8 mouse cellular contexts compared by ENCODE assay signal in genomic region chr6:124829799-124830700, GRCm38 (mm10). TPM values are rescaled to one million over a fixed set of nuclear protein-coding genes. Genes with fewer than 3 reads are reported as not detected.
DNase-seq lines count a peak whose midpoint lies in the region; ATAC-seq and TF ChIP-seq lines count a peak whose summit lies in the region.

No protein-coding gene starts in this region.

- TF ChIP-seq RAD21 in MEL (IDR thresholded peaks at IDR 0.05; ENCODE audit: low read depth, low read length), result no peak

- peak; percentile 33 to 74 for TF ChIP-seq POLR2A in MEL (IDR thresholded peaks at IDR 0.05; ENCODE audit: control insufficient read depth in 1 of 2, insufficient read depth in 1 of 2, low read depth in 1 of 2, low read length in 2 of 2, poor library complexity in 1 of 2)
- TF ChIP-seq POLR2A in cerebellum, adult 2 months (IDR thresholded peaks at IDR 0.05; ENCODE audit: borderline replicate concordance, insufficient read depth, low read length), result 0 out of 2 replicates have a peak, but pooled peaks have one; percentile 29

- peaks cover 0 to 8% of the 10 kb centered on the region in 2 experiments; a peak in 2 of 4 replicates for H3K36me3 ChIP-seq in MEL (ENCODE audit: control insufficient read depth in 1 of 2, insufficient read depth in 2 of 2, low read length in 2 of 2)
- H3K36me3 ChIP-seq in forebrain, postnatal 0 days (ENCODE audit: insufficient read depth), result peaks cover 14% of the 10 kb centered on the region
- H3K36me3 ChIP-seq in lung, embryonic 16.5 days (ENCODE audit: control insufficient read depth, insufficient read depth, low read length), result peaks cover 18% of the 10 kb centered on the region

- no peak for TF ChIP-seq CTCF in MEL (IDR thresholded peaks at IDR 0.05 in 2 of 3, conservative IDR thresholded peaks at IDR 0.05 in 1 of 3; ENCODE audit: control insufficient read depth in 1 of 3, insufficient read depth in 1 of 3, low read depth in 2 of 3, low read length in 3 of 3, poor library complexity in 1 of 3, severe bottlenecking in 1 of 3)
- no peak for TF ChIP-seq CTCF in cerebellum, adult 2 months (IDR thresholded peaks at IDR 0.05; ENCODE audit: borderline replicate concordance, insufficient read depth, low read depth, low read length)
- peak; percentile 19 for TF ChIP-seq CTCF in forebrain, postnatal 0 days (IDR thresholded peaks at IDR 0.05; ENCODE audit: low read depth)

- H3K4me2 ChIP-seq in forebrain, postnatal 0 days (ENCODE audit: low read depth), result peak overlapping the region; percentile 59
- H3K4me2 ChIP-seq in lung, embryonic 16.5 days (ENCODE audit: low read depth, low read length), result peak overlapping the region; percentile 83

- H3K9me3 ChIP-seq in MEL (replicated peaks; ENCODE audit: insufficient read depth, low read length), result no peaks in the 10 kb centered on the region
- no peaks in the 10 kb centered on the region for H3K9me3 ChIP-seq in forebrain, postnatal 0 days (ENCODE audit: low read length)
- no peaks in the 10 kb centered on the region for H3K9me3 ChIP-seq in lung, embryonic 16.5 days (ENCODE audit: control insufficient read depth, low read length)

- H3K79me2 ChIP-seq in MEL (ENCODE audit: control insufficient read depth, insufficient read depth, low read length, poor library complexity), result peaks cover 22% of the 10 kb centered on the region

- peak overlapping the region; percentile 79 to 83 for H3K4me3 ChIP-seq in MEL (ENCODE audit: control insufficient read depth in 1 of 2, insufficient read depth in 1 of 2, low read depth in 2 of 2, low read length in 2 of 2)
- H3K4me3 ChIP-seq in cerebellum, adult 2 months (replicated peaks; ENCODE audit: insufficient read depth, low read depth, low read length), result peak overlapping the region; percentile 58
- peak overlapping the region; percentile 55 for H3K4me3 ChIP-seq in forebrain, postnatal 0 days (ENCODE audit: low read depth, low read length)
- H3K4me3 ChIP-seq in lung, embryonic 16.5 days (ENCODE audit: low read length), result peak overlapping the region; percentile 76

- DNase-seq in MEL (ENCODE audit: low read depth, low spot score), result peak; percentile 98
- DNase-seq in cerebellum, adult 2 months, result peak; percentile 92 to 97
- DNase-seq in forebrain, postnatal 0 days, result peak; percentile 96
- DNase-seq in layer of hippocampus, adult 9-10 months (ENCODE audit: low spot score), result peak; percentile 91
- peak; percentile 85 for DNase-seq in ovary, postnatal 10 days (ENCODE audit: low spot score)
- peak; percentile 88 to 93 for DNase-seq in thymus, postnatal 10 days (ENCODE audit: low spot score in 2 of 2)

- H3K9ac ChIP-seq in MEL (ENCODE audit: control insufficient read depth, low read depth, low read length, poor library complexity, severe bottlenecking), result peak overlapping the region; percentile 85
- H3K9ac ChIP-seq in forebrain, postnatal 0 days, result peak overlapping the region; percentile 37
- H3K9ac ChIP-seq in lung, embryonic 16.5 days (ENCODE audit: low read length), result peak overlapping the region; percentile 85

- WGBS in cerebellum, adult 2 months, result under 1% methylated on average over 38 of the region's 38 CpGs
- WGBS in forebrain, postnatal 0 days, result under 1% methylated on average over 38 of the region's 38 CpGs
- under 1% methylated on average over 38 of the region's 38 CpGs for WGBS in lung, embryonic 16.5 days

- ATAC-seq in forebrain, postnatal 0 days, result peak; percentile 81
- ATAC-seq in hematopoietic stem cell, adult 5-6 weeks (replicated peaks in 1 of 2; ENCODE audit: insufficient read depth in 1 of 2, low FRiP score in 2 of 2, low TSS enrichment in 1 of 2, low read depth in 1 of 2, poor library complexity in 2 of 2, severe bottlenecking in 2 of 2), result peak; percentile 74 to 76
- peak; percentile 86 for ATAC-seq in lung, embryonic 16.5 days (ENCODE audit: low read depth)

- TF ChIP-seq EP300 in MEL (IDR thresholded peaks at IDR 0.05; ENCODE audit: low read depth in 1 of 2, low read length in 2 of 2), result no peak

- H3K4me1 ChIP-seq in MEL (ENCODE audit: control insufficient read depth in 1 of 2, insufficient read depth in 2 of 2, low read length in 2 of 2), result peaks cover 2 to 6% of the 10 kb centered on the region in 2 experiments; a peak in 3 of 4 replicates
- H3K4me1 ChIP-seq in cerebellum, adult 2 months (ENCODE audit: control insufficient read depth, insufficient read depth, low read length), result no peaks in the 10 kb centered on the region
- H3K4me1 ChIP-seq in forebrain, postnatal 0 days (ENCODE audit: insufficient read depth), result 0 out of 2 replicates have a peak, but pooled peaks cover 4% of the 10 kb centered on the region
- H3K4me1 ChIP-seq in lung, embryonic 16.5 days (replicated peaks; ENCODE audit: control insufficient read depth, insufficient read depth, low read length), result peaks cover 14% of the 10 kb centered on the region

- H3K27me3 ChIP-seq in MEL (ENCODE audit: control insufficient read depth in 1 of 2, insufficient read depth in 2 of 2, low read length in 2 of 2), result no peaks in the 10 kb centered on the region
- no peaks in the 10 kb centered on the region for H3K27me3 ChIP-seq in cerebellum, adult 2 months (ENCODE audit: control insufficient read depth, insufficient read depth, low read length)
- no peaks in the 10 kb centered on the region for H3K27me3 ChIP-seq in forebrain, postnatal 0 days (ENCODE audit: insufficient read depth, low read length)
- H3K27me3 ChIP-seq in lung, embryonic 16.5 days (ENCODE audit: control insufficient read depth, insufficient read depth, low read depth, low read length), result no peaks in the 10 kb centered on the region

- H3K27ac ChIP-seq in MEL (ENCODE audit: control insufficient read depth, low read depth, low read length), result peak overlapping the region; percentile 88
- peak overlapping the region; percentile 6; the same call in 1 of the 2 replicates for H3K27ac ChIP-seq in cerebellum, adult 2 months (ENCODE audit: insufficient read depth, low read length)
- peak overlapping the region; percentile 74 for H3K27ac ChIP-seq in forebrain, postnatal 0 days (ENCODE audit: low read depth, low read length)
- peak overlapping the region; percentile 92 for H3K27ac ChIP-seq in lung, embryonic 16.5 days (ENCODE audit: low read length)

TF ChIP-seq in MEL, 35 proteins besides CTCF, POLR2A, EP300 and RAD21 (continues in another document):
- TF ChIP-seq JUND (IDR thresholded peaks at IDR 0.05; ENCODE audit: low read depth, low read length), result no peak
- peak; percentile 30; the same call in 1 of the 2 replicates for TF ChIP-seq MAZ (IDR thresholded peaks at IDR 0.05; ENCODE audit: low read depth, low read length)
- peak; percentile 70 for TF ChIP-seq CHD2 (IDR thresholded peaks at IDR 0.05; ENCODE audit: low read length)
- TF ChIP-seq CHD1 (IDR thresholded peaks at IDR 0.05; ENCODE audit: low read depth, low read length), result peak; percentile 95; the same call in 1 of the 2 replicates

RNA-seq across cellular contexts. Expression of gene Cdca3, which starts 0.7 kb away (rescaled TPM):
- 54.5 and 70.0 TPM in 2 replicates for total RNA-seq in MEL (2012; rRNA removed)
- 100 to 1,000 TPM in 1 of 2 experiments, not detected in 1; 185 TPM for polyA plus RNA-seq in MEL (2012; ENCODE audit: insufficient read depth in 1 of 2, insufficient read length in 2 of 2, low read depth in 1 of 2, low replicate concordance in 2 of 2, missing spikeins in 1 of 2)
- polyA plus RNA-seq in cerebellum, adult 2 months (2012; rRNA removed), result 1.3 and 1.4 TPM in 2 replicates
- 13.5 and 20.7 TPM in 2 replicates for total RNA-seq in forebrain, postnatal 0 days (2014; rRNA removed)
- 28.5 and 30.5 TPM in 2 replicates for polyA plus RNA-seq in forebrain, postnatal 0 days (2015; fragmentation: Nextera tagmentation; extraction: Ambion mirVana)
- total RNA-seq in hematopoietic stem cell, adult 5-6 weeks (2017), result 62.0 and 98.2 TPM in 2 replicates
- polyA plus RNA-seq in lung, embryonic 16.5 days (2015; fragmentation: Nextera tagmentation; extraction: Ambion mirVana), result 175 and 176 TPM in 2 replicates

RNA-seq across cellular contexts. Expression of gene Usp5, which starts 0.8 kb away (rescaled TPM):
- 101 and 102 TPM in 2 replicates for total RNA-seq in MEL (2012; rRNA removed)
- 100 to 1,000 TPM in 1 of 2 experiments, not detected in 1; 129 TPM for polyA plus RNA-seq in MEL (2012; ENCODE audit: insufficient read depth in 1 of 2, insufficient read length in 2 of 2, low read depth in 1 of 2, low replicate concordance in 2 of 2, missing spikeins in 1 of 2)
- polyA plus RNA-seq in cerebellum, adult 2 months (2012; rRNA removed), result 155 and 159 TPM in 2 replicates
- total RNA-seq in forebrain, postnatal 0 days (2014; rRNA removed), result 215 and 224 TPM in 2 replicates
- 173 and 191 TPM in 2 replicates for polyA plus RNA-seq in forebrain, postnatal 0 days (2015; fragmentation: Nextera tagmentation; extraction: Ambion mirVana)
- total RNA-seq in hematopoietic stem cell, adult 5-6 weeks (2017), result 55.3 and 78.1 TPM in 2 replicates
- polyA plus RNA-seq in lung, embryonic 16.5 days (2015; fragmentation: Nextera tagmentation; extraction: Ambion mirVana), result 138 and 139 TPM in 2 replicates

RNA-seq across cellular contexts. Expression of gene Gnb3, which starts 10.0 kb away (rescaled TPM):
- total RNA-seq in MEL (2012; rRNA removed), result 0.08 TPM in 1 of 2 replicates, not detected in the other
- under 1 TPM in 1 of 2 experiments, not detected in 1; 0.21 TPM for polyA plus RNA-seq in MEL (2012; ENCODE audit: insufficient read depth in 1 of 2, insufficient read length in 2 of 2, low read depth in 1 of 2, low replicate concordance in 2 of 2, missing spikeins in 1 of 2)
- 0.84 and 1.3 TPM in 2 replicates for polyA plus RNA-seq in cerebellum, adult 2 months (2012; rRNA removed)
- total RNA-seq in forebrain, postnatal 0 days (2014; rRNA removed), result 0.90 and 1.8 TPM in 2 replicates
- 0.61 and 1.2 TPM in 2 replicates for polyA plus RNA-seq in forebrain, postnatal 0 days (2015; fragmentation: Nextera tagmentation; extraction: Ambion mirVana)
- not detected in 2 replicates for total RNA-seq in hematopoietic stem cell, adult 5-6 weeks (2017)
- 0.29 and 0.34 TPM in 2 replicates for polyA plus RNA-seq in lung, embryonic 16.5 days (2015; fragmentation: Nextera tagmentation; extraction: Ambion mirVana)

RNA-seq across cellular contexts. Expression of gene Tpi1, which starts 16.0 kb away (rescaled TPM):
- total RNA-seq in MEL (2012; rRNA removed), result 440 and 731 TPM in 2 replicates
- 1,000 to 10,000 TPM in 1 of 2 experiments, 100 to 1,000 TPM in 1; 102 to 1,182 TPM for polyA plus RNA-seq in MEL (2012; ENCODE audit: insufficient read depth in 1 of 2, insufficient read length in 2 of 2, low read depth in 1 of 2, low replicate concordance in 2 of 2, missing spikeins in 1 of 2)
- 1,162 and 1,205 TPM in 2 replicates for polyA plus RNA-seq in cerebellum, adult 2 months (2012; rRNA removed)
- 332 and 338 TPM in 2 replicates for total RNA-seq in forebrain, postnatal 0 days (2014; rRNA removed)
- 354 and 367 TPM in 2 replicates for polyA plus RNA-seq in forebrain, postnatal 0 days (2015; fragmentation: Nextera tagmentation; extraction: Ambion mirVana)
- total RNA-seq in hematopoietic stem cell, adult 5-6 weeks (2017), result 193 and 201 TPM in 2 replicates
- polyA plus RNA-seq in lung, embryonic 16.5 days (2015; fragmentation: Nextera tagmentation; extraction: Ambion mirVana), result 680 and 700 TPM in 2 replicates

RNA-seq across cellular contexts. Expression of gene Spsb2, which starts 21.6 kb away (rescaled TPM):
- 5.2 and 7.3 TPM in 2 replicates for total RNA-seq in MEL (2012; rRNA removed)
- 1 to 10 TPM in 1 of 2 experiments, not detected in 1; 7.7 TPM for polyA plus RNA-seq in MEL (2012; ENCODE audit: insufficient read depth in 1 of 2, insufficient read length in 2 of 2, low read depth in 1 of 2, low replicate concordance in 2 of 2, missing spikeins in 1 of 2)
- polyA plus RNA-seq in cerebellum, adult 2 months (2012; rRNA removed), result 12.1 and 13.8 TPM in 2 replicates
- 4.3 and 6.0 TPM in 2 replicates for total RNA-seq in forebrain, postnatal 0 days (2014; rRNA removed)
- polyA plus RNA-seq in forebrain, postnatal 0 days (2015; fragmentation: Nextera tagmentation; extraction: Ambion mirVana), result 6.8 and 7.0 TPM in 2 replicates
- 5.3 and 11.0 TPM in 2 replicates for total RNA-seq in hematopoietic stem cell, adult 5-6 weeks (2017)
- 13.6 and 14.2 TPM in 2 replicates for polyA plus RNA-seq in lung, embryonic 16.5 days (2015; fragmentation: Nextera tagmentation; extraction: Ambion mirVana)

Comparison
In these comparisons a context has a peak if more than half of its experiments do, and no peak if none do; other contexts are left out.
1. Peak in every context shown above with its lines: DNase-seq, ATAC-seq, H3K4me3 ChIP-seq and H3K27ac ChIP-seq.
2. H3K27ac ChIP-seq: peak in every context shown above with its lines; median percentile 92 in lung, embryonic 16.5 days; 88 in MEL; 74 in forebrain, postnatal 0 days; 6 in cerebellum, adult 2 months.